Mouse (Mus musculus) heart, postnatal 25 days (tissue): ENCODE data around the gene Dctn1. TPM values are rescaled to one million over a fixed set of nuclear protein-coding genes. Genes with fewer than 3 reads are reported as not detected.
"Not testable (repeated sequence)": the region's sequence is repeated elsewhere in the genome, so short reads cannot be mapped to it uniquely, and the experiment has no call there.

ENCODE experiments used
- DNase-seq: peaks from one replicate; pipeline ENCODE4 v3.0.0; 2022; ENCODE audit warnings: low spot score
- intact Hi-C: fragments of 180-260 bp; cut with DNase I; formaldehyde crosslinking; loops from one replicate; pipeline ENCODE4 v1.15.1; 2025
- total RNA-seq, 2 experiments: library from RNA; stranded (reverse); gene quantifications; 2 replicates each; pipeline ENCODE4 v1.2.3; 2021

Dctn1 gene
- total RNA-seq, 2 experiments from 2014 or later: 134 to 136 TPM

- intact Hi-C loops: no loop called here
- DNase-seq: no peak
Measured at GRCm38 (mm10) chr6:83135571-83136161, 30.1 kb upstream of the Dctn1 start.

- intact Hi-C loops: no loop called here
- DNase-seq: no peak
Measured at GRCm38 (mm10) chr6:83136291-83136880, 29.3 kb upstream of the Dctn1 start.

- intact Hi-C loops: no loop called here
- DNase-seq: peak; percentile 75
Measured at GRCm38 (mm10) chr6:83136881-83137575, 28.7 kb upstream of the Dctn1 start.

- DNase-seq: peak; percentile 88
- intact Hi-C loops: no loop called here
Measured at GRCm38 (mm10) chr6:83137576-83137950, 28.2 kb upstream of the Dctn1 start.

DNA sequence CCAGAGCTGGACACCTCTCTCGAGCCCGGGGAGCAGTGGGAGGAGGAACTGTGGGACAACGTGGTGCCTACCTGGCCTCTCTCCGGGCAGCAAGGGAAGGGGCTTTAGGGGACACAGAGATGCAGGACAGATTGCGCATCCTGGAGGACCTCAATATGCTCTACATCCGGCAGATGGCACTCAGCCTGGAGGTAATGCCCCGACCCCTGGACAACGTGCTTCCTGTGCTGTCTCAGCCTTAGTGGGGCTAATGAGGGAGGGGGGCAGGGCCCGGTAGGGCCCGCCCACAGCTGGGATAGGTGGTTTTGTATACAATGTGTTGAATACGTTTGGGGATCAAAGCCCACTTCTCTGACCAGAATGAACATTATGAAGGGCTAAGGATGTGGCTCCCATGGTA lies 27.7 kb upstream of the Dctn1 start:
- intact Hi-C loops: no loop called here
- DNase-seq: no peak

GRCm38 (mm10) chr6:83140044-83140443 lies 25.7 kb upstream of the Dctn1 start:
- intact Hi-C loops: no loop called here
- DNase-seq: no peak

- DNase-seq: no peak
- intact Hi-C loops: no loop called here
Measured at GRCm38 (mm10) chr6:83141636-83142035, 24.1 kb upstream of the Dctn1 start.

- DNase-seq: no peak
- intact Hi-C loops: no loop called here
Measured at GRCm38 (mm10) chr6:83142211-83142731, 23.4 kb upstream of the Dctn1 start.

DNA sequence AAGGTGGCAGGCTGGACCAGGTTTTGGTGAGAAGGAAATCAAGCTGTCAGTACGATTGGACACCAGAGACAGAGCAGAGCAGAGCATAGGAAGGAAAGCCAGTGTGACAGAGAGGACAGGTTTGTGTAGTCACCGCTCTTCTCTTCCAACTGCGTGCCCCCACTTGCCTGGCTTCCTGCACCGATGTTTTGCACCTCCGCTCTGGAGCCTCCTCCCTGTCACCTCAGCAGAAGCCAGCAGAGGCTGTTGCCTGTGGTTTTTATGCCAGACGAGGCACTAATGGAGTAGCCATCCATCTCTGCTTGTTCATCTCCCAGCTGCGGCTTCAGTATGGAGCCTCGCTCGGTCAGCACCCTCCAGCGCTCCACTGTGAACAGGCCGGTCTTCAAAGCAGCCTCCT lies 22.8 kb upstream of the Dctn1 start:
- intact Hi-C loops: no loop called here
- no peak for DNase-seq

GRCm38 (mm10) chr6:83145209-83145608 lies 20.5 kb upstream of the Dctn1 start:
- DNase-seq: no peak
- intact Hi-C loops: no loop called here

DNA sequence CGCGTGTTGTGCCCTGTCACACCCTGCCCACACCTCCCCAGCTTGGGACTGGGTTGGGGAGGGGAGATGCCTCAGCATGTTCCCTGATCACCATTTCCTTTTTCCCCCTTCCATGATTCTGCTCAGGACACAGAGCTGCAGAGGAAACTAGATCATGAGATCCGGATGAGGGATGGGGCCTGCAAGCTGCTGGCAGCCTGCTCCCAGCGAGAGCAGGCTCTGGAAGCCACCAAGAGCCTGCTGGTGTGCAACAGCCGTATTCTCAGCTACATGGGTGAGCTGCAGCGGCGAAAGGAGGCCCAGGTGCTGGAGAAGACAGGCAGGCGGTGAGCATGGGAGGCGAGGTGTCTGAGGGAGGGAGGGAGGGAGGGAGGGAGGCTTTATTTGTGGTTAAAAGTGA lies 19.9 kb upstream of the Dctn1 start:
- DNase-seq: no peak
- intact Hi-C loops: no loop called here

DNA sequence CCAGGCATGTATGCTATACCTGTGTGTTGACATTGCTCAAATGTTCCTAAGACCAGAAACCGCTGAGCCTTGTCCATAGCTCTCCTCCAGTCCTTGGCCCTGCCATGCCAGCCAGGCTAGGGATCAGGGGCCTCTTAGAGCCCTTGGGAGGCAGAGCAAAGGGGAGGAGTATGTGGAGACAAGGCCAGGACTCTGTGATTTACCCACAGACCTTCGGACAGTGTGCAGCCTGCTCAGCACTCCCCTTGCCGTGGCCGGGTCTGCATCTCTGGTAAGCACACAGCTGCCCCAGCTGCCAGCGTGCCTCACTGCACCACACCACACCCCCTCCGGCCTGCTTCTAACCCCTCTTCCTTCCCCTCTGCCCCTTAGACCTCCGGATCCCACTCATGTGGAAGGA lies 18.4 kb upstream of the Dctn1 start:
- DNase-seq: no peak
- intact Hi-C loops: no loop called here

DNA sequence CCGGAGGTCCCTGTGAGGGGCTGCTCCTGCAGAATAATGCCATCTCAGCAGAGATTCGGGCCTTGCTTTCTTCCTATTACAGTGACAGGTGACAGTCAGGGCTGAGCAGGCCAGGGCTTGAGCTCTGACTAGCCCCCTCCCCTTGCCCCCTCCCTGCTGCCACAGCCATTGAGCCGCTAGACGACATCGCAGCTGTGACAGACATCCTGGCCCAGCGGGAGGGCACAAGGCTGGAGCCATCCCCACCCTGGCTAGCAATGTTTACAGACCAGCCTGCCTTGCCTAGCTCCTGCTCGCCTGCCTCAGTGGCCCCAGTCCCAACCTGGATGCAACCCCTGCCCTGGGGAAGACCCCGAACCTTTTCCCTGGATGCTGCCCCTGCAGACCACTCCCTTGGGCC lies 14.0 kb upstream of the Dctn1 start:
- intact Hi-C loops: no loop called here

GRCm38 (mm10) chr6:83153038-83153437 lies 12.7 kb upstream of the Dctn1 start:
- DNase-seq: no peak
- intact Hi-C loops: no loop called here

More for the DNA sequence above, 14.0 kb upstream of the Dctn1 start:
- no peak for DNase-seq

DNA sequence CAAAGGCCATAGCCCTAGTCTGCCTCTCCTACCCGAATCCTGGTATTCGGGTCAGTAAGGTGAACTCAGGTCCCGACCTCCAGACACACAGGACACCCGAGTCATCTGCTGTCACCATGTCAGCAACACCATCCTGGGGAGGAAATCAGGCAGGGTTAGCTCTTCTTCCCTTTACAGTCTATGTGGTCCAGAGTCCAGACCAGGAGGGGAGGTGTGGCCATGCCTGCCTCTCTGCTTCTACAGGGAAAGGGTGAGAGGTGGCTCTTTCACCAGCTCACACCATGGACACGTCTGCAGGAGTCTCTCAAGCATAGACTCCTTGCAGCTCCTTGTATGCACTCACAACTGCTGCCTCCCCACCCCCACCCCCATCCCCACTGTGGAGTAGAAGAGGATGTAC lies 12.2 kb upstream of the Dctn1 start:
- intact Hi-C loops: no loop called here
- DNase-seq: no peak

GRCm38 (mm10) chr6:83155552-83156238 lies 10.0 kb upstream of the Dctn1 start:
- no peak for DNase-seq
- intact Hi-C loops: no loop called here

DNA sequence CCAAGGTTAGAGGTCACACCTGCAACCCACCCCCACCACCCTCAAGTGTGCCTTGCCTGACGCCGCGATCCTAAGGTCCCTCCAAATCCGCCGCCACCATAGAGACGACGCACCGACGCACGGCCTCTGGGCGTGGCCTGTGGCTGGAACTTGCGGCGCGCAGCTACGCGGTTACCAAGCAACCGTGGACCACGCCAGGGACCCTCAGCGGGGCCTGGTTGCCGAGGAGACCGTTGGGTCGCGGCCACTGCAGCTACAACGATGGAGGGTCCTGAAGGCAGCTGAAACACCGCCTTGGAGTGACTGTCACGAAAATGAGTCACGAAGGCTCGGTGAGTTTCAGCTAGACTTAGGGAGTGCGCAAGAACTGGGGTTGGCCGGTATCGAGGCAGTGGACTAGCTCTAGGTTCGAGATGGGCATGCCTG lies 9.4 kb upstream of the Dctn1 start, which contains the start of the genes Wdr54 and 1700003E16Rik:
Wdr54 (minus strand) TSS at position 139 of the 426 bp plus-strand sequence.
1700003E16Rik (plus strand) TSS at position 146 of the 426 bp plus-strand sequence.
- intact Hi-C loops: no loop called here
- DNase-seq: no peak

DNA sequence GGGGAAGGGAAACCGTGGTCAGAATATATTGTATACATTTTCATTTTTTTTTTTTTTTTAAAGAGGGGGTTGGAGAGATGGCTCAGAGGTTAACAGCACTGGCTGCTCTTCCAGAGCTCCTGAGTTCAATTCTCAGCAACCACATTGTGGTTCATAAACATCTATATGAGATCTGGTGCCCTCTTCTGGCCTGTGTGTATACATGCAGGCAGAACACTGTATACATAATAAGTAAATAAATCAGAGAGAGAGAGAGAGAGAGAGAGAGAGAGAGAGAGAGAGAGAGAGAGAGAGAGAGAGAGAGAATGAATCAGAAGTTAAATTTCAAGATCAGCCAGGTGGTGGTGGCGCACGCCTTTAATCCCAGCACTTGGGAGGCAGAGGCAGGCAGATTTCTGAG lies 6.3 kb upstream of the Dctn1 start:
- DNase-seq: not testable (repeated sequence)
- intact Hi-C loops: loop anchor here (2.0 kb wide), 2 partner anchors 45 to 163 kb away; partner anchors contain the start of gene Mogs

DNA sequence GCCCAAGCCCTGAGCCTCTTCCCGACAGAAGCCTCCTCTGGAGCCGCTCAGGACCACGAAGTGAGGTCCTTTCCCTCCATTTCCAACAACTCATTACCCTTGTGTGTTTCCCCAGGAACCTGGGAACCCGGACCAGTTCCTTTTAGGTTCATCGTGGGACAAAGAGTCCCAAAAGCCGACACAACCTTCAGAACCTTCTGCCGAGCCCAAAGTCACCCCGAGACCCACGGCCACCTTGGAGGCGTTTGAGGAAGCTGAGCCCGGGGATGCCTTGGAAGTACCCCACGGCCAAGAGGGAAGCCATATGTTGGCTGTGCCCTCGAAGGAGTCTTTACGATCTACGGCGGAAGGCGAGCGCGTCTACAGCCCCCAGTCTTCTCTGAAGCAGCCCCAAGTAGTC lies 4.3 kb upstream of the Dctn1 start:
- intact Hi-C loops: loop anchor here (5.0 kb wide), 1 partner anchor 106 kb away; no protein-coding TSS in a partner anchor
- no peak for DNase-seq

- intact Hi-C loops: loop anchor here (5.0 kb wide), 1 partner anchor 105 kb away; no protein-coding TSS in a partner anchor
- DNase-seq: no peak
Measured at GRCm38 (mm10) chr6:83161921-83162641, 3.6 kb upstream of the Dctn1 start.
